In the genomic region with DNA sequence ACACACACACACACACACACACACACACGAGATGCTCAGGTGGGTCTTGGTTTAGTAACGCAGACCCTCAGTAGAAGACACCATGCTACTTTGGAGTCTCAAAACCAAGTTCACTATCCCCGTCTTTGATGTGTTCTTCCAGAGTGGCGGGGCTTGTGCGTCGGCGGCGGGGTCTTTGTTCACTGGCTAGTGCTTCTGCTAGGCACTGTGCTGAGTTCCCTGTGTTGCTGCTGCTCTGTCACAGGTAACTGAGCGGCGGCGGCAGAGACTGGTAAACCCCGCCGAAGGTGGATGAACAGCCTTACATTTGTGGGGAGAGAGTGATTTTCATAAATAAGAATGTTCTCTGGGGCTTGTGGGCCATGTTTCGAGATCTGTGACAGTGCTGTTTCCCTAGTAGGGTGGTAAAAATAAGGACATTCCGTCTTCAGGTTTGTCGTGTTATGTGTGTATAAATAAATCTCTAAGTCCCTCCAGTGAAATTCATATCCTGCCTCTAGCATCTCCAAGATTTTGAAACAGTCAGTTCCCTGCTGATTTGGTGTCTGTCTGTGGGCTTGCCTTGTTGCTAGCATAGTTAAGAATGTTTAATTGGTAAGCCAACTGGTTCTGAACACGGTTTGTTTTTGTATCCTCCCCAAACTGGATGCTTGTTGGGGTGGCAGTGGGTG, we compare ENCODE assay signal across 8 mouse cellular contexts. TPM values are rescaled to one million over a fixed set of nuclear protein-coding genes. Genes with fewer than 3 reads are reported as not detected.
DNase-seq lines count a peak whose midpoint lies in the region; ATAC-seq and TF ChIP-seq lines count a peak whose summit lies in the region.

No protein-coding gene starts in this region.

- WGBS in lung, adult 2 months, result 19% methylated on average over 17 of the region's 17 CpGs
- WGBS in intestine, embryonic 15.5 days, result 16% methylated on average over 17 of the region's 17 CpGs
- WGBS in neural tube, embryonic 14.5 days, result 18% methylated on average over 17 of the region's 17 CpGs

- no peak for TF ChIP-seq CTCF in lung, adult 2 months (IDR thresholded peaks at IDR 0.05; ENCODE audit: insufficient read depth, low read length)
- TF ChIP-seq CTCF in embryonic fibroblast, embryonic 13.5 days (IDR thresholded peaks at IDR 0.05; ENCODE audit: borderline replicate concordance, insufficient read depth, low read length), result no peak

- no peak for DNase-seq in lung, adult 2 months
- no peak for DNase-seq in lung, adult 18-20 months
- no peak for DNase-seq in natural killer cell, adult 2 months (ENCODE audit: low spot score in 2 of 2)
- no peak for DNase-seq in left cerebral cortex, postnatal 4 days
- DNase-seq in lung, postnatal 10 days, result no peak

- peak overlapping the region; percentile 80 for H3K4me2 ChIP-seq in intestine, embryonic 15.5 days (replicated peaks)
- peak overlapping the region; percentile 83 for H3K4me2 ChIP-seq in neural tube, embryonic 14.5 days (ENCODE audit: low read depth, low read length)

- peaks cover 45% of the 10 kb centered on the region for H3K4me1 ChIP-seq in lung, adult 2 months (ENCODE audit: control insufficient read depth, insufficient read depth, low read length)
- H3K4me1 ChIP-seq in embryonic fibroblast, embryonic 13.5 days (ENCODE audit: control insufficient read depth, insufficient read depth, low read length), result peaks cover 2% of the 10 kb centered on the region; the same call in 1 of the 2 replicates
- H3K4me1 ChIP-seq in intestine, embryonic 15.5 days (replicated peaks), result peaks cover 34% of the 10 kb centered on the region
- peaks cover 32% of the 10 kb centered on the region for H3K4me1 ChIP-seq in neural tube, embryonic 14.5 days (ENCODE audit: control insufficient read depth, insufficient read depth, low read length)

- H3K4me3 ChIP-seq in lung, adult 2 months (replicated peaks; ENCODE audit: extremely low read depth, low read depth, low read length), result peak overlapping the region; percentile 83
- H3K4me3 ChIP-seq in embryonic fibroblast, embryonic 13.5 days (ENCODE audit: insufficient read depth, low read length), result peak overlapping the region; percentile 24
- peak overlapping the region; percentile 90 for H3K4me3 ChIP-seq in intestine, embryonic 15.5 days (replicated peaks)
- H3K4me3 ChIP-seq in neural tube, embryonic 14.5 days (ENCODE audit: low read depth, low read length), result peak overlapping the region; percentile 55

- H3K36me3 ChIP-seq in intestine, embryonic 15.5 days, result no peaks in the 10 kb centered on the region
- no peaks in the 10 kb centered on the region for H3K36me3 ChIP-seq in neural tube, embryonic 14.5 days (ENCODE audit: control insufficient read depth, insufficient read depth, low read length)

- intact Hi-C loops in left cerebral cortex, postnatal 4 days (cut with DNase I), result no loop called here

- ATAC-seq in intestine, embryonic 15.5 days, result no peak
- ATAC-seq in neural tube, embryonic 14.5 days (ENCODE audit: low read depth), result no peak

- peak overlapping the region; percentile 93 for H3K9ac ChIP-seq in intestine, embryonic 15.5 days
- H3K9ac ChIP-seq in neural tube, embryonic 14.5 days (replicated peaks; ENCODE audit: low read depth, low read length), result peak overlapping the region; percentile 96

- H3K9me3 ChIP-seq in intestine, embryonic 15.5 days, result no peaks in the 10 kb centered on the region
- H3K9me3 ChIP-seq in neural tube, embryonic 14.5 days (ENCODE audit: control insufficient read depth, low read length), result no peaks in the 10 kb centered on the region

- H3K27me3 ChIP-seq in intestine, embryonic 15.5 days (replicated peaks), result no peaks in the 10 kb centered on the region
- H3K27me3 ChIP-seq in neural tube, embryonic 14.5 days (ENCODE audit: control insufficient read depth, insufficient read depth, low read length), result no peaks in the 10 kb centered on the region

- 0 out of 2 replicates have a peak overlapping the region, but pooled peaks have one; percentile 10 for H3K27ac ChIP-seq in embryonic fibroblast, embryonic 13.5 days (ENCODE audit: insufficient read depth, low read length)
- peak overlapping the region; percentile 78 for H3K27ac ChIP-seq in intestine, embryonic 15.5 days
- peak overlapping the region; percentile 82 for H3K27ac ChIP-seq in neural tube, embryonic 14.5 days (ENCODE audit: low read depth, low read length)

- TF ChIP-seq POLR2A in lung, adult 2 months (IDR thresholded peaks at IDR 0.05; ENCODE audit: borderline replicate concordance, extremely low read depth, low read depth, low read length), result no peak
- no peak for TF ChIP-seq POLR2A in embryonic fibroblast, embryonic 13.5 days (IDR thresholded peaks at IDR 0.05; ENCODE audit: low read depth, low read length)

RNA-seq across cellular contexts. Expression of a gene that starts 1.9 kb away (rescaled TPM):
- polyA plus RNA-seq in lung, adult 2 months (2012; rRNA removed), result 45.8 and 57.2 TPM in 2 replicates
- 8.8 and 9.7 TPM in 2 replicates for polyA plus RNA-seq in embryonic fibroblast, embryonic 13.5 days (2011; ENCODE audit: insufficient read length, low read depth, missing spikeins)
- polyA plus RNA-seq in intestine, embryonic 15.5 days (2015; fragmentation: Nextera tagmentation; extraction: Ambion mirVana), result 9.1 and 9.3 TPM in 2 replicates
- 27.6 and 28.0 TPM in 2 replicates for polyA plus RNA-seq in neural tube, embryonic 14.5 days (2014; fragmentation: Nextera tagmentation; extraction: Ambion mirVana)
- 10 to 100 TPM; 96.1 to 98.6 TPM for total RNA-seq in left cerebral cortex, postnatal 4 days (2021)

RNA-seq across cellular contexts. Expression of a gene that starts 47.4 kb away (rescaled TPM):
- 672 and 695 TPM in 2 replicates for polyA plus RNA-seq in lung, adult 2 months (2012; rRNA removed)
- polyA plus RNA-seq in embryonic fibroblast, embryonic 13.5 days (2011; ENCODE audit: insufficient read length, low read depth, missing spikeins), result 11.7 and 13.0 TPM in 2 replicates
- polyA plus RNA-seq in intestine, embryonic 15.5 days (2015; fragmentation: Nextera tagmentation; extraction: Ambion mirVana), result 27.3 and 27.6 TPM in 2 replicates
- polyA plus RNA-seq in neural tube, embryonic 14.5 days (2014; fragmentation: Nextera tagmentation; extraction: Ambion mirVana), result 3.2 and 5.2 TPM in 2 replicates
- 1 to 10 TPM; 8.4 to 9.7 TPM for total RNA-seq in left cerebral cortex, postnatal 4 days (2021)

RNA-seq across cellular contexts. Expression of a gene that starts 48.2 kb away (rescaled TPM):
- polyA plus RNA-seq in lung, adult 2 months (2012; rRNA removed), result 36.6 and 58.8 TPM in 2 replicates
- polyA plus RNA-seq in embryonic fibroblast, embryonic 13.5 days (2011; ENCODE audit: insufficient read length, low read depth, missing spikeins), result 9.0 and 9.3 TPM in 2 replicates
- 3.9 and 4.8 TPM in 2 replicates for polyA plus RNA-seq in intestine, embryonic 15.5 days (2015; fragmentation: Nextera tagmentation; extraction: Ambion mirVana)
- polyA plus RNA-seq in neural tube, embryonic 14.5 days (2014; fragmentation: Nextera tagmentation; extraction: Ambion mirVana), result 1.0 and 2.4 TPM in 2 replicates
- total RNA-seq in left cerebral cortex, postnatal 4 days (2021), result 10 to 100 TPM; 12.3 to 13.5 TPM

Comparison
In these comparisons a context has a peak if more than half of its experiments do, and no peak if none do; other contexts are left out.
1. H3K4me3 ChIP-seq: peak in every context shown above with its lines; median percentile 90 in intestine, embryonic 15.5 days; 83 in lung, adult 2 months; 55 in neural tube, embryonic 14.5 days; 24 in embryonic fibroblast, embryonic 13.5 days.
2. H3K27ac ChIP-seq: peak in every context shown above with its lines; median percentile 82 in neural tube, embryonic 14.5 days; 78 in intestine, embryonic 15.5 days; 10 in embryonic fibroblast, embryonic 13.5 days.
3. RNA of a gene that starts 47.4 kb away (polyA plus RNA-seq): 672 to 695 TPM in lung, adult 2 months; 27.3 to 27.6 TPM in intestine, embryonic 15.5 days, 11.7 to 13.0 TPM in embryonic fibroblast, embryonic 13.5 days and 3.2 to 5.2 TPM in neural tube, embryonic 14.5 days; every median in the first group is over 10 times any median in the second.